Mouse (Mus musculus): Measurements from ENCODE around the gene Tmc3.

Gene Tmc3

GRCm38 (mm10) chr7:83584639-83585471, at the start of gene Tmc3:
Gene Tmc3 (plus strand): TSS chr7:83584927.
- no peak for DNase-seq (ENCODE audit: low read depth in 1 of 2, low spot score in 2 of 2)

DNA sequence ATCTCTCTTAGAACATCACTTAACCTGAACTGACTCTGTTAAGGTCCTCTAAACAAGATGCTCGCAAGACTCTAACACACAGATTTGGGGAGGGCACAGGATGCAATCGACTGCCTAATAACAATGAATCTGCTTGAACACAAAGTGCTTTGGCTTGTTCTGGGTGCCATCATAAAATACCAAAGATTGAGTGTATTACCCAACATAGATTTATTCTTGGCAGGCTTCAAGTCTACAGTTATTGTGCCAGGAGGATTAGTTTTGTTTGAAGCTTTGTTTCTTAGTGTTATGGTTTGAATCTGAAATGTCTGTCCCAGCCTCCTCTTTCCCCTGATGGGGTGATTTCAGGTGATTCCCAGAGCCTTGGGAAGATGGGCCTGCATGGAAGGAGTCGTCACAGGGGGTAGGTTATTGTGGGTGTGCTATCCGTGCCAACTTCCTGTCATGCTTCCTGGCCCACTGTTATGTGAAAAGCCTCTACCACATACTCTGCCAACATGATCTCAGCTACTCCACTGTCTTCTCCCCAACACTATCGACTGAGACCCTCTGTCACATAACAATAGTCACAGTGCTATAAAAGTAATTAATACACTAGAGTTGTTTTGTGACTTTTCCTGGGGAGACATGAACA, 43.1 kb upstream of the Tmc3 start:
- no peak for DNase-seq (ENCODE audit: low read depth in 1 of 2, low spot score in 2 of 2)

DNA sequence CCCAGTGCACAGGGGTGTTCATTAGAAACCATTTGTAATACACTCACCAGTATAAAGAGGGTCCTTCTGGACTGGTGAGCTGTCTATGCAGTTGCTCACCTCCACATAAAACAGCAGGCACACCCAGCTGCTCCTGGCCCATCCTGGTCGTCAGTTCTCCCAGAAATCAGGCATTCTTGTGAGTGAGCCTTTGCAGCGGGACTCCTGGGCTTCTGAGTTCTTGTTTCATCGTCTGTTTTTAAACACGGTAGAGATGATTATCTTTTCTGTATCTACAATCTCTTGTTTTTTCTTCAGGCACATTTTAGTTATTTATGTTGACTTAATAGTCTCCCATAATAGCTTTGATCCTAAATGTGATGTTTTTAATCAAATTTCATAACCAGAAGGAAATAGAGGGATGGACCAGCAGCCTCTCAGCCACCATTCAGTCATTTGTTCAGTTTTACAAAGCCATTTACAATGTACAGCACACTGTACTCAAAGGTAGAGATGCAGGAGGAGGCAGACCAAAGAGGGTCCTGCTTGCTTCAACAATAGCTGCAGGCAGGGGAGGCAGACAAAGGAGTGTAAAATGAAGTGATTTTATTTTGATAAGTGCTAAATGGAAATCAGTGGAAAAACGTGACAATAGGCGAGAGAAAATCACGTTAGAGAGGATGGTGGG, 35.9 kb upstream of the Tmc3 start:
- DNase-seq (ENCODE audit: low read depth in 1 of 2, low spot score in 2 of 2), result no peak

DNA sequence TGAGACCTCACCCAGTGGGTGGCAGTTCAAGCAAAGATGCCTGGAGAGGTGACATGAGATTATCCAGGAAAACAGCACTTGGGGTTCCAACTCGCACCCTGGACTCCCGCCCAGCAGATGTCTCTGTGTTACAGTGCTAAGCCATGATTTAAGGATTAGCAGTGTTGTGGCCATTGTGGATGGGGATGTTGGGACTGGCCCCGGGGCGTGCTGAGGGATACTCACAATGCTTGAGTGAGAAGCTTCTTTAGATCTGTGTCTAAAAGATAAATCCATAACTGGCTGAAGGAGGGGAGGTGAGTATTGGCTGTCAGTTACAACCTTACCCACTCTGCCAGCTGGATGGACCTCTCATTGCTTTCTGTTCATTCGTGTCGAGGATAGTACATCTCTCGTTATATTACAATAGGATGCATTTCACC, 35.4 kb upstream of the Tmc3 start:
- DNase-seq (ENCODE audit: low read depth in 1 of 2, low spot score in 2 of 2), result no peak

GRCm38 (mm10) chr7:83549951-83550407, 34.7 kb upstream of the Tmc3 start:
- DNase-seq (ENCODE audit: low read depth in 1 of 2, low spot score in 2 of 2), result no peak

- no peak for DNase-seq (ENCODE audit: low read depth in 1 of 2, low spot score in 2 of 2)
Observed at GRCm38 (mm10) chr7:83554477-83554876, 30.2 kb upstream of the Tmc3 start.

GRCm38 (mm10) chr7:83556488-83556887, 28.2 kb upstream of the Tmc3 start:
- no peak for DNase-seq (ENCODE audit: low read depth in 1 of 2, low spot score in 2 of 2)

DNA sequence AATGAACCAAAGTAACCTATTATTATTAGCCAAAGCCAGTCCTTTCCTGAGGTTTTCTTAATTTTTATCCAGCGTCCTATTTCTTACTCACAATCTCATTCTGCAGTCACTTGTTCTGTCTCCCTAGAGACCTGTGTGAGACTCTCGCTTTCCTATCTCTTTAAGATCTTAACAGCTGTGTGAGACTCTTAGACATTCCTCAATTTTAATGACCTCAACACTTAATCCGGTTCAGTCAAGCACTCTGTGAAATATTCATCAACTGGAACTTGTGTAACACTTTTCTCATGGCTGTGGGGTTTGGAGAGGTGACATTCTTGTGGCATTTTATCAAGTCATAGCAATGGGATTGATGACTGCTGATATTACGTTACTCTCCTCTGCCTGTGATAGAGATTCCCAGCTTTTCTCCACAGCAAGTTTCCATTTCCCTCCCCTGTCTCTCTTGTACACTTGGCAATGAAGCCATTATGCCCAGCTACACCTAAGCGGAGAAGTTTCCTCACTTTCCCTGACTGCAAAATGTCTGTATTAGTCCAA, 25.9 kb upstream of the Tmc3 start:
- DNase-seq (ENCODE audit: low read depth in 1 of 2, low spot score in 2 of 2), result no peak

DNA sequence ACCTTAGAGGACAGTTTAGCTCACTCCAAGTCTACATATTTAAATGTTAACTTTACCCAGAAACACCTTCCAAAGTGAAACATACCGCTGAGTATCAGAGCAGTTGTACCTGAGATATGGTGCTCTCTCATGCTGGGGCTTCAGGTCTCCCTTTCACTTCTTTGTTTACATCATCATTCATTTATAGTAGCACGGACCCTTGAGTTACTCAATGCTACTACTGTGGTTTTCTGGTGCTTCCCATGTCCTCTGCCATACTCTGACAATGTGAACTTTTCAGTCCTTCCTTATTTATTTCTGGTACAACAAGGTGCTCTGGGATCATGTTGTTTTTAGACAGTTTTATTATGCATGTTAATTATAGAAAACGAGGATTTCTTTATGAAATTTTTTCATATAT, 25.2 kb upstream of the Tmc3 start:
- DNase-seq (ENCODE audit: low read depth in 1 of 2, low spot score in 2 of 2), result no peak

DNA sequence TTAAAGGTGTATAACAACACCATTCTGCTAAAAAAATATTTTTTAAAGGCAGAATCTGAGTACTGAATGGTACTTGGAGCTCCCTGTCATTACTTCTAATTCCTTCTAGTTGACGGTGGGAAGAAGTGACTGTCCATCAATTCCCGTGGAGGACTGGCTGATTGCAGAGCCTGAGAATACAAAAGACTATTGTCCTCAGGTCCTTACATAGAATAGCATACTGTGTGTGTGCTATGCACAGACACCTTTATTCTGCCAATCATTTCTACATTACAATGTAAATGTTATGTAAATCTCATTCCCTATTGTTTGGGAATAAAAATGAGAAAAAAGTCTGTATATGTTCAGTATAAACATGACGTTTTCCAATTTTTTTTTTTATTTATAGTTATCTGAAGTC, 22.9 kb upstream of the Tmc3 start:
- DNase-seq (ENCODE audit: low read depth in 1 of 2, low spot score in 2 of 2), result no peak

DNA sequence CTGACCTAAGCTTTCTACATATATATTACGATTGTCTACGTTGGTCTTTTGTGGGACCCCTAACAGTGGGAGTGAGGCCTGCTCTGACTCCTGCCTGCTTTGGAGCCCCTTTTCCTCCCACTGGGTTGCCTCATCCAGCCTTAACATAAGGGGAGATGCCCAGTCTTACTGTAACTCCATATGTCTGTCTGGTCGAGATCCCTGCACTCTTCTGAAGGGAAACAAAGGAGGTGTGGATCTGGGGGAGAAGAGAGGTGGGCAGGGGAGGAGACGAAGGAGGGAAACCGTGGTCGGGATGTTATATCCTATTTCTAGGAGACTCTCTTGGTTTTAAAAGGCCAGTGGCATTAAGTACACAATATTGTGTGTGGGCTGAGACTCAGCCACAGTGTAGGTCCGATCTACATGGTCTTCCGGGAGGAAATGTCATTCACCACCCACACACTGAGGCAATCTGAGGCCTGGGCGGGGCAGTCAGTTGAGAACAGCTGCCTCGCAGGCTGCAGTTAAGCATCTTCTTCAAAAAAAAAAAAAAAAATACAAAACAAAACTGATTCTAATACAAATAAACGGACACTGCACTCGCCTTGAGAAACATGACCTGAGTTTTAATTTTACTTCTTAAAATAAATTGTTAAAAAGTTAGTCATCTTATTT, 20.0 kb upstream of the Tmc3 start:
- no peak for DNase-seq (ENCODE audit: low read depth in 1 of 2, low spot score in 2 of 2)

GRCm38 (mm10) chr7:83565976-83566375, 18.8 kb upstream of the Tmc3 start:
- DNase-seq (ENCODE audit: low read depth in 1 of 2, low spot score in 2 of 2), result no peak

- no peak for DNase-seq (ENCODE audit: low read depth in 1 of 2, low spot score in 2 of 2)
Observed at GRCm38 (mm10) chr7:83567841-83568500, 16.8 kb upstream of the Tmc3 start.

GRCm38 (mm10) chr7:83568815-83569214, 15.9 kb upstream of the Tmc3 start:
- no peak for DNase-seq (ENCODE audit: low read depth in 1 of 2, low spot score in 2 of 2)

DNA sequence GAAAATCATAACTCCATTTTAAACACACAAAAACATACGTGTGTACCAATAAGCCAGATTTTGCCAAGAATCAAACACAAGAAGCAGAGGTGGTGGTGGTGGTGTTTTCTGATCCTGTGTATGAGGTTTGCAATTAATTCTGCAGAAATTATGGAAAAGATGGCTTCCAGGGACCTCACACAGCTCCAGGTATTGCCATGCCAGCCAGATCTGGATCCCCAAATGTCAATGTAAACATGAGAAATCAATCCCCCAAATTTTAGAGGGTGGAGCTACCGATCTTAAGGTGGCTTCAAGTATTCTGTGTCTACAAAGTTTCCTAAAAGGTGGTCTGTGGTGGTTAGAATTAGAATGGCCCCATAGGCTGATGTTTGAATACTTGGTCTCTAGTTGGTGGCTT, 15.3 kb upstream of the Tmc3 start:
- no peak for DNase-seq (ENCODE audit: low read depth in 1 of 2, low spot score in 2 of 2)

DNA sequence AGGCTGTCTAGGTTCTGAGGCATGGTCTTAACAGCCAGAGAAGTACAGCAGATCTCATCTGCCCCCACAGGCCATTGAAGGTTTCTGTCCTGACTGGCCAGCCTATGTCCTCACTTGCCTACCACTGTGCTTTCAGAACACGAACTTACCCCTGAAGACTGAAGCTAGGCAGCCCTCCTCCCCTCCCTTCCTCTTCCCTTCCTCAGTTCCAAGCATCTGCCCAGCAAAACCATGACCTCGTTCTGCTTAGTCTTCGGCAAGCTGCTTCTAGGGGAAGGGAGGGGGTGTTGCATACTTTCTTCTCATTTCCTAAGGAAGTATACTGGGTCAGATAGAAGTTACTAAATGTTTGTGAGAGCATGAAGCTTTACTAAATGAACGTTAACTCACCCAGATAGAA, 13.7 kb upstream of the Tmc3 start:
- DNase-seq (ENCODE audit: low read depth in 1 of 2, low spot score in 2 of 2), result no peak

- DNase-seq (ENCODE audit: low read depth in 1 of 2, low spot score in 2 of 2), result no peak
Observed at GRCm38 (mm10) chr7:83571901-83572300, 12.8 kb upstream of the Tmc3 start.

DNA sequence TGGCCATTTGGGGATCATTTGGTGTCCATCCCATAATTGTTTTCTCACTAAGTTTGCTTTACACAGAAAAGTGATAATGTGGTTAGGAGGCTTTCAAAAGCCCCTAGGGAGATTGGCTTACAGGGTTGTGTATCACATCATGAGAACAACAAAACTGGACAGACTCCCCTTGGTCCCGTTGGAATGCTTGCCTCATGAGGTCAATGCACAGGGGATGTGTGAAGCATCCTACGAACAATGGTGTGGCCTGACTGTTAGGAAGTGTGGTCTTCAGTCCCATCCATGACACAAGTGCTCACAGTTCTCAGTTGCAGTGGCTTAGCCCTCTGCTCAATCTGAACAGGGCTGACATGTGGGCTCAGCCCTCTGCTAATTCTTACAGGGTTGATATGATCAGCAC, 12.3 kb upstream of the Tmc3 start:
- no peak for DNase-seq (ENCODE audit: low read depth in 1 of 2, low spot score in 2 of 2)

DNA sequence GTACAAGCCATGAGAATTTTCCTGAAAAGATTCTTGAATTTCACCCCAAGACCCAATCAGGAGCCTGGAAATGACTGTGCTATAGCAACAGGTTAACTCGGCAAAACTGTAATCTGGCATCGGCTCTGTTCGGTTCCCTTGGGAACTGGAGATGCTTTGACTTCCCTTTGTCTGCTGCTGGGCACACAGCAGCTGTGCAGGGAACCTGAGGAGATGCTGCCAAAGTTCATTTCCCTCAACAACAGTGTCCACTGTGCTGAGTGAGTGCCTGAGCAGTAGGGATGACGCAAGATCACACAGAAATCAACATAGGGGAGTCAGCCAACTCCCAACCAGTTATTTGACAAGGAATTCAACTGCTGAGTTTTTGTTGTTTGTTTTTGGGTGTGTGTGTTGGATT, 3.8 kb upstream of the Tmc3 start:
- DNase-seq (ENCODE audit: low read depth in 1 of 2, low spot score in 2 of 2), result no peak

DNA sequence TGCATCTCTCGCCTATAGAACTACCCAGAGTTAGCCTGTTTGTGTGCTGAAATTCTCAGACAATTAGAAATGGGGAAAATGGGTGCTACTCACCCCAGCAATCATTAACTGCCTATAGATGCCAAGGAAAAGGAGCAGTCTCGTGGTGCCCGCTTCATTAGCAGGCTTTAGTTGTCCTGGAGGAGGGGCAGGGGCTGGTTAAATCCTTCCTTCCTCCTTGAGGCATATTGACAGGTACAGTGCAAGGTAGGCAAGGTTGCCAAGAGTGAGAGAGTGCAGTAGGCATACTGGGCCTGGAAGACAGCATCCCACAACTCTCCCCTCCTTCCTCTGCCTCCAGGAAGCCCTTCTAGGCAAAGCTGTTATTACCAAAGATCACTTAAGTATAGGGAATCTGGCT, 9.3 kb downstream of the Tmc3 start:
- no peak for DNase-seq (ENCODE audit: low read depth in 1 of 2, low spot score in 2 of 2)

- DNase-seq (ENCODE audit: low read depth in 1 of 2, low spot score in 2 of 2), result no peak
Observed at GRCm38 (mm10) chr7:83597063-83597462, 12.3 kb downstream of the Tmc3 start.
